Mouse (Mus musculus) thymus, adult 2 months (tissue): Measurements from ENCODE around the gene Akap7. TPM values are rescaled to one million over a fixed set of nuclear protein-coding genes. Genes with fewer than 3 reads are reported as not detected.

Experiments
- DNase-seq: peaks from one replicate; pipeline ENCODE4 v3.0.0; 2021
- H3K27ac ChIP-seq: fragments of 200-500 bp; 2 replicates; pipeline ENCODE4 v1.5.1; 2012; ENCODE audit warnings: low read length, control low read depth; ENCODE audit not compliant: control insufficient read depth, insufficient read depth
- H3K27me3 ChIP-seq: fragments of 200-500 bp; 2 replicates; pipeline ENCODE4 v1.6.1; 2012; ENCODE audit warnings: mild to moderate bottlenecking, low read length, moderate library complexity, mixed read lengths; ENCODE audit not compliant: control insufficient read depth, insufficient read depth
- H3K36me3 ChIP-seq: fragments of 200-500 bp; 2 replicates; pipeline ENCODE4 v1.6.1; 2012; ENCODE audit warnings: mild to moderate bottlenecking, low read length, moderate library complexity; ENCODE audit not compliant: control insufficient read depth, insufficient read depth
- H3K4me1 ChIP-seq: fragments of 200-500 bp; replicated peaks from 2 replicates; pipeline ENCODE4 v1.6.1; 2012; ENCODE audit warnings: low read length; ENCODE audit not compliant: control insufficient read depth, insufficient read depth
- H3K4me3 ChIP-seq: fragments of 200-500 bp; 2 replicates; pipeline ENCODE4 v1.5.1; 2012; ENCODE audit warnings: mild to moderate bottlenecking, low read length, control low read depth, moderate library complexity; ENCODE audit not compliant: control insufficient read depth, insufficient read depth
- CTCF ChIP-seq: fragments of 200-500 bp; IDR thresholded peaks from 2 replicates; pipeline ENCODE4 v1.5.1; 2012; ENCODE audit warnings: mild to moderate bottlenecking, control low read depth, low read length, moderate library complexity, borderline replicate concordance; ENCODE audit not compliant: control insufficient read depth, poor library complexity, insufficient read depth; ENCODE audit errors: extremely low read depth
- POLR2A ChIP-seq: fragments of 200-500 bp; IDR thresholded peaks from 2 replicates; pipeline ENCODE4 v1.6.1; 2012; ENCODE audit warnings: mild to moderate bottlenecking, low read length, control low read depth, moderate library complexity; ENCODE audit not compliant: control insufficient read depth, poor library complexity, insufficient read depth; ENCODE audit errors: extremely low read depth
- WGBS: fragments of 180-500 bp; shearing (Covaris S2); methylation state at CpG from one replicate; pipeline ENCODE4 v1.1.7; 2018; 5-methylcytosine and 5-hydroxymethylcytosine counted together
- polyA plus RNA-seq: library from polyadenylated mRNA; depleted of rRNA; stranded (reverse); fragments of >200 nt; gene quantifications from 2 replicates; pipeline ENCODE4 v1.2.3, GENCODE M21; 2012

Akap7 gene
- polyA plus RNA-seq, 1 experiment, result 1.8 TPM

DNA sequence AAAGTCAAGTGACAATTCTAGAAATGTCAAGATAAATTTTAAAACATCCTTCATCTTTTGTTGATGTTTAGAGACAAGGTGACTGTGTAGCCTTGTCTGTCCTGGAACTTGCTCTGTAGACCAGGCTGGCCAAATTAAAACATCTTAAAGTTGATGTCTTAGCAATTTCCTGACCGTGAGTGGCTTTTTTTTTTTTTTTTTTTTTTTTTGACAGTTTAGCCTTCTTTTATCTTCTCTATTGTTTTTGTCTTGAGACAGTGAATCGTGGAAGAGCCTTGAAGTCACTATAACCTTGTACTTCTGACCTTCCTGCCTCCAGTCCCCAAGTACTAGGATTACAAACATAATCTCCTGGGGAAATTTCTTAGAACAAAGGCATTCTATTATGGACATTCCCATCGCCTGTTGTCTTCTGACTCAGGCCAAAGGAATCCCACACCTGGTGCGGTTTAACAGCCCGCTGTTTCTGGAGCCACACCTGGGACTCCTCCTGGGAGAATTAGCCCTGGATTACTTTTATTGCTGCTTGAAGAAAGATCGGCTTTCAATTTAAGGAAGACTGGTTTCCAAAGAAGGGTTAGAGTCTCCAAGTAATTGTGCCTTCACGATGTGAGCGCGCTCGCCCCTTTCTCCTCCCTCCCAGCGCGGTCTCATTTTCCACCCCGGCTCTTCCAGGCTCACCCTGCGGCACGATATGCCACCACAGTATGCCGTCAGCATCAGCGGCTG, 6.3 kb upstream of the Akap7 start:
- H3K4me1 ChIP-seq, result no peaks in the 10 kb centered on the region
- TF ChIP-seq POLR2A (no peak), CTCF (no peak)
- WGBS, result 91% methylated on average over 17 of the region's 17 CpGs
- no peaks in the 10 kb centered on the region for H3K27me3 ChIP-seq
- no peak overlapping the region for H3K27ac ChIP-seq
- no peak for DNase-seq
- H3K36me3 ChIP-seq, result no peaks in the 10 kb centered on the region
- H3K4me3 ChIP-seq, result no peak overlapping the region

DNA sequence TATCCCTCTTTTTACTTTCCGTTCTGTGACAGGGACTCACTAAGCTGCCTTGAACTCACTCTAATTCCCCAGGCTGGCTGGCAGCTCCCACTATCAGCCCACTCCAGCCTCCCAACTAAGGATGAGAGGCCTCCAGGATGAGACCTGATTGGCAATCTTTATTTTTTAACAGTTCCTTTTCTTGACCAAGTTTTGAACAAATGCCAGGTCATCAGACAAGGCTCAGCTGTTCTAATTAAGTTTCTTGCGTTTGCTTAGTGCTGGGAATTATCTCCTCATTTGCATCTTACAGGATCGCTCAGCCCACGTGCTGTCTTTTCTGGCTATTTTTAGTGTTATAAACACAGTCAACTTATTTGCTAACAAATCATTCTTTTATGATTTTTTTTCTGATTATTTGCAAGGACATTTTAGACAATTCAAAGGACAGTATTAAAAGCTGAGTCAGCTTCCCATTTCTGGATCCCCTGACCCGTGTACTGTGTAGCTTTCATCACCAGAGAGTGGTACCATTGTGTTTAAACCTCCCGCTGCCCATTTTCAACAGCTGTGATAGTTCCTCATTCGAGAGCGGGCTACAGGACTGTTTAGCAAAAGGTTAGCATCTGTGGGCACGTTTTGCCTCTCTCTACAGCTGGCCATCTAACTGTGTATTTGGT, 4.0 kb upstream of the Akap7 start:
- no peak overlapping the region for H3K27ac ChIP-seq
- no peak for DNase-seq
- WGBS, result 50% methylated on average over 9 of the region's 9 CpGs
- no peaks in the 10 kb centered on the region for H3K36me3 ChIP-seq
- no peaks in the 10 kb centered on the region for H3K4me1 ChIP-seq
- no peak overlapping the region for H3K4me3 ChIP-seq
- no peak for TF ChIP-seq POLR2A
- no peak for TF ChIP-seq CTCF
- H3K27me3 ChIP-seq, result no peaks in the 10 kb centered on the region

DNA sequence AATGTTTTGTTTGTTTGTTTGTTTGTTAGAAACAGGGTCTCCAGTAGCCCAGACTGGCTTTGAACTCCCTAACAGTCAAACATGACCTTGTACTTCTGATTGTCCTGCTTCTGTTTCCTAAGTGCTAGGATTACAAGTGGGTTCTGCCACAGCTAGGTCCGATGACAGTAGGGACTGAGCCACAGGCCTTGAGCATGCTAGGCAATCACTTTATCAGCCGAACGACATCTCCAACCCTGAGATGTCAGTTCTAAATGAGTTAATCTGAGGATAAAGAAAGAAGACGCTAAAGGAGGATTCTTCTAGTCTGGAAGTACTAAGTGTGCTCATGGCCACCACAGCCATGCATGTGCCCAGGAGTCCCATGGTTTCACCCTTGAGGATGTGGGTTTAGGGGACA, 3.1 kb upstream of the Akap7 start:
- H3K4me1 ChIP-seq, result no peaks in the 10 kb centered on the region
- H3K4me3 ChIP-seq, result no peak overlapping the region
- WGBS, result 93% methylated on average over 4 of the region's 4 CpGs

DNA sequence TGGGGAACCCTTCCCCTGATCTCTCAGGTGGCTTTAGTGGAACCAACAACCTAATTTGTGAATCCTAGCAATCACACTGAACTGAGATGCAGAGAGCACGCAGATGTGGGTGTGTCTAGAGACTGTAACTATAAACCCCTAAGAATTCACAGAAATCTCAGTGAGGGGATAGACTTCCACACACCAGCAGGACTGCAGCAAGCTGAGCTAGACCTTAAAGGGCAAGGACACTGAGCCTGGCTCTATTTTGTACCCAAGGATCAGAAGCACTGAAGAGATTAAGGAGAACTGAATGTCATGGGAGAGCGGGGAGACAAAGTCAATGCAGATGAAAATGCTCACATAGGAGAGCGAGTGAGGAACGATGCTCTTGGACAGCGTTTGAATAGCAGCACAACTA, 2.3 kb upstream of the Akap7 start:
- H3K36me3 ChIP-seq, result no peaks in the 10 kb centered on the region
- WGBS, result 94% methylated on average over 5 of the region's 5 CpGs

More for the DNA sequence above, 3.1 kb upstream of the Akap7 start:
- H3K36me3 ChIP-seq, result no peaks in the 10 kb centered on the region
- DNase-seq, result no peak
- no peak for TF ChIP-seq POLR2A
- TF ChIP-seq CTCF, result no peak
- no peaks in the 10 kb centered on the region for H3K27me3 ChIP-seq
- no peak overlapping the region for H3K27ac ChIP-seq

DNA sequence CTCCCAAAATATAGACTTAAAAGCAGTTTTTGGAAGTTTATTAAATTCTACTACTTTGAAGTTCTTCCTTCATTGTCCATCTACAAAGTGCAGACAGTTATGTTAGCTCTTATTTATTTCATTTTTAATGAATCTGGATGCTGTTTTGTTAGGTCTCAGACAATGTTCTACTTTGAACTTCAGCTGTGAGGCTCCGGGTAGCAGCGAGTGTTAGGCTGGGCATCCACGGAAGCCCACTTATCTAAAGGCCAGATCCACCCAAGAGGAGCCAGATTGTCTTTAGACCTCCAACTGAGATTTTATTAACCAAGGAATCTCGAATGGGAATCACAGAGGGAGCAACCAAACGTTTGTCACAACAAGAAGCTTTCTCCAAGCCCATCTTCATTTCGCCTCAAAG, 2.5 kb downstream of the Akap7 start:
- no peak for DNase-seq
- H3K36me3 ChIP-seq, result no peaks in the 10 kb centered on the region
- no peaks in the 10 kb centered on the region for H3K27me3 ChIP-seq
- no peak overlapping the region for H3K27ac ChIP-seq
- no peaks in the 10 kb centered on the region for H3K4me1 ChIP-seq
- H3K4me3 ChIP-seq, result no peak overlapping the region
- TF ChIP-seq CTCF (no peak), POLR2A (no peak)
- WGBS, result 84% methylated on average over 6 of the region's 6 CpGs

More for the DNA sequence above, 2.3 kb upstream of the Akap7 start:
- H3K4me1 ChIP-seq, result no peaks in the 10 kb centered on the region
- TF ChIP-seq POLR2A (no peak), CTCF (no peak)
- no peaks in the 10 kb centered on the region for H3K27me3 ChIP-seq
- H3K4me3 ChIP-seq, result no peak overlapping the region
- no peak for DNase-seq
- no peak overlapping the region for H3K27ac ChIP-seq

DNA sequence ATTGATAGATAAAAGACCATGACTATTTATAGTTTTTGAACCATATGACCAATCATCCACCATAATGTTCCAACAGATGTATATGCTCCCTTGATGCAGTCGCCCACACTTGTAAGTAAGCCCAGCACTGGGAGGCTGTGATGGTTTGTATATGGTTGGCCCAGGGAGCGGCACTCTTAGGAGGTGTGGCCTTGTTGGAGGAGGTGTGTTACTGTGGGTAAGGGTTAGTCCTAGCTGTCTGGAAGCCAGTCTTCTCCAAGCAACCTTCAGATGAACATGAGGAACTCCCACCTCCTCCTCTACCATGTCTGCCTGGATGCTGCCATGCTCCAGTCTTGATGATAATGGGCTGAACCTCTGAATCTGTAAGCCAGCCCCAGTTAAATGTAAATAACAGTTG, 3.1 kb downstream of the Akap7 start:
- H3K4me3 ChIP-seq, result no peak overlapping the region
- DNase-seq, result no peak
- WGBS, result 100% methylated on average over 2 of the region's 2 CpGs
- H3K27ac ChIP-seq, result no peak overlapping the region
- no peaks in the 10 kb centered on the region for H3K36me3 ChIP-seq
- no peaks in the 10 kb centered on the region for H3K27me3 ChIP-seq
- TF ChIP-seq CTCF (no peak), POLR2A (no peak)
- no peaks in the 10 kb centered on the region for H3K4me1 ChIP-seq

DNA sequence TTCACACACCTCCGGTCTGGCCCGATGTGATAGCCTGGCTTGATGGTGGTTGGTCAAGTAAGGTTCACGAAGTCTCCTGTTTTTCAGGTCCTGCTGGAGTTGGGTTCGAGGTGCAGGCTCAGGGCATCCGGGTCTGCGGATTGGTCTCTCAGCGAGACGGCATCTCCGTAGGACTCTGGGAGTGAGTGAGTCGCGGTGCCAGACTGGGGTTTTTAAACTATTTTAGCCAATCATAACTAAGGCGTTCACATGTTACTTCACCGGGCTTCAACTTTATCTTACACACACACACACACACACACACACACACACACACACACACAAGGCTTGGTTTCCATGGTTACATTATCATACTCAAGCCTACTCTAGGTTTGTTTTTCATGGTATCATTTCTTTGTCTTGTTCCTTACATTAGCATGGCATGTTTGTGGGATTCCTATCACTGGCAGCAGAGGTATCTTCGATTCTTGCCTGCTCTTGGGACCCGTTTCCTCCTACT, 8.6 kb downstream of the Akap7 start:
- WGBS, result 98% methylated on average over 15 of the region's 15 CpGs
- Histone ChIP-seq H3K27ac (no peak overlapping the region), H3K4me3 (no peak overlapping the region), H3K4me1 (0 out of 2 replicates have a peak, but pooled peaks cover 2% of the 10 kb centered on the region), H3K27me3 (no peaks in the 10 kb centered on the region), H3K36me3 (no peaks in the 10 kb centered on the region)
- no peak for DNase-seq
- TF ChIP-seq POLR2A (no peak), CTCF (no peak)
